8 mouse cellular contexts compared by ENCODE assay signal in genomic region chr6:95445036-95445435, GRCm38 (mm10).
DNase-seq lines count a peak whose midpoint lies in the region; ATAC-seq lines count a peak whose summit lies in the region.

No protein-coding gene starts in this region.

- H3K4me2 ChIP-seq in liver, embryonic 11.5 days = no peak overlapping the region

- H3K4me3 ChIP-seq in liver, embryonic 11.5 days (ENCODE audit: low read depth, low read length) = no peak overlapping the region
- no peak overlapping the region for H3K4me3 ChIP-seq in forebrain, embryonic 10.5 days

- WGBS in liver, embryonic 11.5 days = 83% methylated on average over 4 of the region's 4 CpGs
- WGBS in forebrain, embryonic 10.5 days = 86% methylated on average over 4 of the region's 4 CpGs

- H3K4me1 ChIP-seq in liver, embryonic 11.5 days (replicated peaks; ENCODE audit: control insufficient read depth, insufficient read depth, low read length) = no peaks in the 10 kb centered on the region
- no peaks in the 10 kb centered on the region for H3K4me1 ChIP-seq in forebrain, embryonic 10.5 days

- no peak for ATAC-seq in liver, embryonic 11.5 days (replicated peaks; ENCODE audit: low FRiP score)

- H3K27ac ChIP-seq in liver, embryonic 11.5 days (ENCODE audit: low read depth, low read length) = no peak overlapping the region
- H3K27ac ChIP-seq in forebrain, embryonic 10.5 days = no peak overlapping the region

- peak; percentile 31 for DNase-seq in liver
- DNase-seq in liver, embryonic 11.5 days (ENCODE audit: low spot score) = no peak
- DNase-seq in cerebellum, postnatal 14 days = peak; percentile 83 to 84
- peak; percentile 85 to 89 for DNase-seq in kidney, postnatal 25 days
- DNase-seq in urinary bladder, postnatal 10 days (ENCODE audit: low spot score) = peak; percentile 18
- no peak for DNase-seq in natural killer cell, adult 2 months (ENCODE audit: low spot score in 2 of 2)
- DNase-seq in frontal cortex, postnatal 10 days (ENCODE audit: low spot score in 2 of 2) = no peak
- no peak for DNase-seq in forebrain, embryonic 10.5 days (ENCODE audit: extremely low spot score, low spot score)

- H3K9me3 ChIP-seq in liver, embryonic 11.5 days (ENCODE audit: control insufficient read depth, low read length) = no peaks in the 10 kb centered on the region; the same call in 1 of the 2 replicates
- no peaks in the 10 kb centered on the region; the same call in 1 of the 2 replicates for H3K9me3 ChIP-seq in forebrain, embryonic 10.5 days

- H3K36me3 ChIP-seq in liver, embryonic 11.5 days (ENCODE audit: control insufficient read depth, insufficient read depth, low read length) = no peaks in the 10 kb centered on the region
- no peaks in the 10 kb centered on the region for H3K36me3 ChIP-seq in forebrain, embryonic 10.5 days (replicated peaks)

- no peak overlapping the region for H3K9ac ChIP-seq in liver, embryonic 11.5 days (ENCODE audit: low read depth, low read length)

- H3K27me3 ChIP-seq in liver, embryonic 11.5 days (replicated peaks; ENCODE audit: control insufficient read depth, insufficient read depth, low read length) = no peaks in the 10 kb centered on the region
- no peaks in the 10 kb centered on the region for H3K27me3 ChIP-seq in forebrain, embryonic 10.5 days (ENCODE audit: poor library complexity, severe bottlenecking)

Comparison
In these comparisons a context has a peak if more than half of its experiments do, and no peak if none do; other contexts are left out.
1. DNase-seq: peak in liver (single experiment), cerebellum, postnatal 14 days (2 of 2), kidney, postnatal 25 days (2 of 2) and urinary bladder, postnatal 10 days (single experiment); none in liver, embryonic 11.5 days (single experiment), natural killer cell, adult 2 months (0 of 2), frontal cortex, postnatal 10 days (0 of 2) and forebrain, embryonic 10.5 days (single experiment).